Mouse (Mus musculus): ENCODE measurements around the gene Paqr8.

GRCm38 (mm10) chr1:20861865-20862264 lies 28.5 kb upstream of the Paqr8 start:
- TF ChIP-seq CTCF (conservative IDR thresholded peaks at IDR 0.05; ENCODE audit: insufficient read depth, insufficient read length, low read depth, low read length) (no peak), POLR2A (IDR thresholded peaks at IDR 0.05; ENCODE audit: low read depth, low read length) (no peak)

All from kidney, adult 2 months (tissue).